Mouse (Mus musculus) midbrain, embryonic 13.5 days (tissue): ENCODE data around the gene Tex37. TPM values are rescaled to one million over a fixed set of nuclear protein-coding genes. Genes with fewer than 3 reads are reported as not detected.
A peak's percentile ranks its signal among the peaks of the same experiment; 100 is the strongest.

Source experiments
- ATAC-seq: fragments of 200-750 bp; cut with Nextera tagmentation; 2 replicates; pipeline ENCODE4 v1.8.0; 2017; ENCODE audit warnings: mild to moderate bottlenecking, moderate TSS enrichment, moderate library complexity
- H3K27ac ChIP-seq: fragments of 300-500 bp; sonication (generic); 2 replicates; pipeline ENCODE4 v1.5.1; 2015; ENCODE audit warnings: inconsistent platforms, mild to moderate bottlenecking, moderate library complexity
- H3K27me3 ChIP-seq: fragments of 300-500 bp; sonication (generic); 2 replicates; pipeline ENCODE4 v1.6.1; 2015; ENCODE audit warnings: mild to moderate bottlenecking, inconsistent platforms
- H3K36me3 ChIP-seq: fragments of 300-500 bp; sonication (generic); 2 replicates; pipeline ENCODE4 v1.6.1; 2015; ENCODE audit warnings: mild to moderate bottlenecking, inconsistent platforms
- H3K4me1 ChIP-seq: fragments of 300-500 bp; sonication (generic); replicated peaks from 2 replicates; pipeline ENCODE4 v1.6.1; 2015; ENCODE audit warnings: inconsistent platforms
- H3K4me2 ChIP-seq: fragments of 300-500 bp; sonication (generic); replicated peaks from 2 replicates; pipeline ENCODE4 v1.6.1; 2015; ENCODE audit warnings: moderate library complexity, mild to moderate bottlenecking, inconsistent platforms
- H3K4me3 ChIP-seq: fragments of 300-500 bp; sonication (generic); replicated peaks from 2 replicates; pipeline ENCODE4 v1.5.1; 2015; ENCODE audit warnings: mild to moderate bottlenecking, inconsistent platforms
- H3K9ac ChIP-seq: fragments of 300-500 bp; sonication (generic); replicated peaks from 2 replicates; pipeline ENCODE4 v1.6.1; 2015; ENCODE audit warnings: mild to moderate bottlenecking, inconsistent platforms
- H3K9me3 ChIP-seq: fragments of 300-500 bp; sonication (generic); 2 replicates; pipeline ENCODE4 v1.6.1; 2016; ENCODE audit warnings: mild to moderate bottlenecking, inconsistent platforms
- WGBS: fragments of 180-500 bp; shearing (Covaris S2); methylation state at CpG from one replicate; pipeline ENCODE4 v1.1.7; 2015; 5-methylcytosine and 5-hydroxymethylcytosine counted together
- polyA plus RNA-seq: library from polyadenylated mRNA; unstranded; fragments of >200 nt; fragmentation: Nextera tagmentation; extraction: Ambion mirVana; gene quantifications from 2 replicates; pipeline ENCODE4 v1.2.1, GENCODE M21; 2015

Gene Tex37
- polyA plus RNA-seq, 1 experiment from 2014 or later = not detected

- whole genome bisulfite sequencing = 72% methylated on average over 5 of the region's 5 CpGs
- Histone ChIP-seq H3K36me3 (peaks cover 2% of the 10 kb centered on the region; the same call in 1 of the 2 replicates), H3K4me2 (no peak overlapping the region), H3K4me3 (no peak overlapping the region), H3K4me1 (peaks cover 18% of the 10 kb centered on the region), H3K9me3 (no peaks in the 10 kb centered on the region), H3K9ac (no peak overlapping the region), H3K27me3 (no peaks in the 10 kb centered on the region), H3K27ac (no peak overlapping the region)
- ATAC-seq = no peak
These were observed 44.5 kb downstream of the Tex37 start for GRCm38 (mm10) chr6:70874035-70874775.

- H3K4me2 ChIP-seq = no peak overlapping the region
- no peak; the same call in 1 of the 2 replicates for ATAC-seq
These were observed 46.2 kb downstream of the Tex37 start for GRCm38 (mm10) chr6:70872570-70872969.

GRCm38 (mm10) chr6:70872128-70872527 is 46.6 kb downstream of the Tex37 start:
- no peak overlapping the region for H3K4me3 ChIP-seq

More at GRCm38 (mm10) chr6:70872570-70872969, 46.2 kb downstream of the Tex37 start:
- no peaks in the 10 kb centered on the region for H3K9me3 ChIP-seq
- no peak overlapping the region for H3K9ac ChIP-seq
- no peak overlapping the region for H3K27ac ChIP-seq
- peaks cover 15% of the 10 kb centered on the region for H3K4me1 ChIP-seq
- no peak overlapping the region for H3K4me3 ChIP-seq
- no peaks in the 10 kb centered on the region for H3K36me3 ChIP-seq
- 72% methylated on average over 7 of the region's 7 CpGs for WGBS
- no peaks in the 10 kb centered on the region for H3K27me3 ChIP-seq

GRCm38 (mm10) chr6:70871511-70871980 is 47.2 kb downstream of the Tex37 start:
- no peaks in the 10 kb centered on the region for H3K9me3 ChIP-seq
- no peak overlapping the region for H3K4me2 ChIP-seq
- H3K9ac ChIP-seq = no peak overlapping the region
- peaks cover 17% of the 10 kb centered on the region for H3K4me1 ChIP-seq
- H3K36me3 ChIP-seq = no peaks in the 10 kb centered on the region
- H3K27ac ChIP-seq = no peak overlapping the region
- no peak for ATAC-seq
- 78% methylated on average over 14 of the region's 14 CpGs for WGBS
- H3K27me3 ChIP-seq = no peaks in the 10 kb centered on the region
- no peak overlapping the region for H3K4me3 ChIP-seq

More at GRCm38 (mm10) chr6:70872128-70872527, 46.6 kb downstream of the Tex37 start:
- Histone ChIP-seq H3K27ac (no peak overlapping the region), H3K4me2 (no peak overlapping the region), H3K4me1 (peaks cover 15% of the 10 kb centered on the region), H3K9ac (no peak overlapping the region), H3K27me3 (no peaks in the 10 kb centered on the region), H3K9me3 (no peaks in the 10 kb centered on the region), H3K36me3 (no peaks in the 10 kb centered on the region)
- WGBS = 65% methylated on average over 10 of the region's 10 CpGs
- ATAC-seq = peak; percentile 85

GRCm38 (mm10) chr6:70867297-70867696 is 51.4 kb downstream of the Tex37 start:
- peaks cover 12% of the 10 kb centered on the region for H3K4me1 ChIP-seq
- ATAC-seq = no peak
- no peaks in the 10 kb centered on the region for H3K27me3 ChIP-seq
- no peaks in the 10 kb centered on the region for H3K9me3 ChIP-seq
- no peaks in the 10 kb centered on the region for H3K36me3 ChIP-seq
- 94% methylated on average over 9 of the region's 9 CpGs for WGBS
- no peak overlapping the region for H3K4me2 ChIP-seq
- H3K27ac ChIP-seq = no peak overlapping the region
- H3K4me3 ChIP-seq = no peak overlapping the region
- no peak overlapping the region for H3K9ac ChIP-seq

- Histone ChIP-seq H3K4me3 (no peak overlapping the region), H3K9me3 (no peaks in the 10 kb centered on the region), H3K4me2 (no peak overlapping the region), H3K4me1 (peaks cover 7% of the 10 kb centered on the region), H3K9ac (no peak overlapping the region), H3K36me3 (no peaks in the 10 kb centered on the region), H3K27ac (no peak overlapping the region), H3K27me3 (no peaks in the 10 kb centered on the region)
- 79% methylated on average over 5 of the region's 5 CpGs for WGBS
- no peak for ATAC-seq
These were observed 52.0 kb downstream of the Tex37 start for GRCm38 (mm10) chr6:70866761-70867160.

GRCm38 (mm10) chr6:70864285-70864684 is 54.4 kb downstream of the Tex37 start:
- Histone ChIP-seq H3K4me3 (no peak overlapping the region), H3K9me3 (no peaks in the 10 kb centered on the region), H3K27me3 (no peaks in the 10 kb centered on the region), H3K36me3 (peaks cover 6% of the 10 kb centered on the region), H3K27ac (no peak overlapping the region), H3K9ac (no peak overlapping the region), H3K4me2 (no peak overlapping the region), H3K4me1 (0 out of 2 replicates have a peak, but pooled peaks cover 2% of the 10 kb centered on the region)
- 91% methylated on average over 6 of the region's 6 CpGs for whole genome bisulfite sequencing
- ATAC-seq = no peak

Other genes starting within 250 kb of the Tex37 start
- 2.4 and 3.5 TPM in 2 replicates for gene Rpia, start 126.7 kb downstream of the Tex37 start, polyA plus RNA-seq
- 12.3 and 13.4 TPM in 2 replicates for gene Eif2ak3, start 74.4 kb downstream of the Tex37 start, polyA plus RNA-seq
- not detected in 2 replicates for gene Foxi3, start 37.6 kb upstream of the Tex37 start, polyA plus RNA-seq
- gene Thnsl2, start 225.5 kb upstream of the Tex37 start, polyA plus RNA-seq = 3.7 and 3.9 TPM in 2 replicates